Mouse (Mus musculus): ENCODE measurements at regions not wholly inside any gene's neighbourhood (a gene's known extent, or its start where the extent isn't known, plus 50 kb on each side); places are given as distances from the start of the nearest gene placed in this dataset.

GRCm38 (mm10) chr12:54577235-54577634, 79.1 kb downstream of the Sptssa start:
- no peak overlapping the region for H3K27ac ChIP-seq (ENCODE audit: low read length)
- no peak overlapping the region for H3K4me3 ChIP-seq (ENCODE audit: low read depth, low read length)
- H3K27me3 ChIP-seq (ENCODE audit: control insufficient read depth, insufficient read depth, low read length): no peaks in the 10 kb centered on the region
- no peak overlapping the region for H3K4me2 ChIP-seq (replicated peaks; ENCODE audit: low read depth, low read length)
- WGBS: 5% methylated on average over 5 of the region's 5 CpGs
- H3K4me1 ChIP-seq (ENCODE audit: control insufficient read depth, insufficient read depth, low read length): no peaks in the 10 kb centered on the region
- no peak overlapping the region for H3K9ac ChIP-seq (replicated peaks; ENCODE audit: low read depth, low read length)
- no peak for ATAC-seq (ENCODE audit: insufficient number of reproducible peaks, insufficient read depth, low FRiP score, low read depth)
- no peaks in the 10 kb centered on the region for H3K36me3 ChIP-seq (ENCODE audit: control insufficient read depth, insufficient read depth, low read length)
- H3K9me3 ChIP-seq (ENCODE audit: control insufficient read depth, low read depth, low read length): no peaks in the 10 kb centered on the region

- no peaks in the 10 kb centered on the region for H3K9me3 ChIP-seq (ENCODE audit: control insufficient read depth, low read depth, low read length)
- H3K27ac ChIP-seq (ENCODE audit: low read length): no peak overlapping the region
- no peaks in the 10 kb centered on the region for H3K36me3 ChIP-seq (ENCODE audit: control insufficient read depth, insufficient read depth, low read length)
- H3K4me3 ChIP-seq (ENCODE audit: low read depth, low read length): no peak overlapping the region
- no peaks in the 10 kb centered on the region for H3K27me3 ChIP-seq (ENCODE audit: control insufficient read depth, insufficient read depth, low read length)
- H3K9ac ChIP-seq (replicated peaks; ENCODE audit: low read depth, low read length): no peak overlapping the region
- ATAC-seq (ENCODE audit: insufficient number of reproducible peaks, insufficient read depth, low FRiP score, low read depth): no peak
- H3K4me1 ChIP-seq (ENCODE audit: control insufficient read depth, insufficient read depth, low read length): no peaks in the 10 kb centered on the region
- no peak overlapping the region for H3K4me2 ChIP-seq (replicated peaks; ENCODE audit: low read depth, low read length)
- 60% methylated on average over 3 of the region's 3 CpGs for WGBS
Observed at GRCm38 (mm10) chr12:54576821-54577220, 79.6 kb downstream of the Sptssa start.

GRCm38 (mm10) chr12:54572866-54573265, 83.5 kb downstream of the Sptssa start:
- no peak for ATAC-seq (ENCODE audit: insufficient number of reproducible peaks, insufficient read depth, low FRiP score, low read depth)
- no peaks in the 10 kb centered on the region for H3K36me3 ChIP-seq (ENCODE audit: control insufficient read depth, insufficient read depth, low read length)
- WGBS: 92% methylated on average over 8 of the region's 8 CpGs

GRCm38 (mm10) chr12:54568078-54568931, 88.1 kb downstream of the Sptssa start:
- H3K36me3 ChIP-seq (ENCODE audit: control insufficient read depth, insufficient read depth, low read length): no peaks in the 10 kb centered on the region
- H3K4me2 ChIP-seq (replicated peaks; ENCODE audit: low read depth, low read length): no peak overlapping the region
- no peak overlapping the region for H3K9ac ChIP-seq (replicated peaks; ENCODE audit: low read depth, low read length)
- no peak overlapping the region for H3K4me3 ChIP-seq (ENCODE audit: low read depth, low read length)
- 64% methylated on average over 6 of the region's 6 CpGs for WGBS
- H3K27me3 ChIP-seq (ENCODE audit: control insufficient read depth, insufficient read depth, low read length): no peaks in the 10 kb centered on the region
- no peak for ATAC-seq (ENCODE audit: insufficient number of reproducible peaks, insufficient read depth, low FRiP score, low read depth)
- H3K9me3 ChIP-seq (ENCODE audit: control insufficient read depth, low read depth, low read length): no peaks in the 10 kb centered on the region
- no peaks in the 10 kb centered on the region for H3K4me1 ChIP-seq (ENCODE audit: control insufficient read depth, insufficient read depth, low read length)
- H3K27ac ChIP-seq (ENCODE audit: low read length): no peak overlapping the region

More at GRCm38 (mm10) chr12:54572866-54573265, 83.5 kb downstream of the Sptssa start:
- no peak overlapping the region for H3K4me2 ChIP-seq (replicated peaks; ENCODE audit: low read depth, low read length)
- H3K4me3 ChIP-seq (ENCODE audit: low read depth, low read length): no peak overlapping the region
- H3K27me3 ChIP-seq (ENCODE audit: control insufficient read depth, insufficient read depth, low read length): no peaks in the 10 kb centered on the region
- H3K4me1 ChIP-seq (ENCODE audit: control insufficient read depth, insufficient read depth, low read length): no peaks in the 10 kb centered on the region
- no peak overlapping the region for H3K9ac ChIP-seq (replicated peaks; ENCODE audit: low read depth, low read length)
- no peak overlapping the region for H3K27ac ChIP-seq (ENCODE audit: low read length)
- H3K9me3 ChIP-seq (ENCODE audit: control insufficient read depth, low read depth, low read length): no peaks in the 10 kb centered on the region

GRCm38 (mm10) chr12:54567426-54567790, 89.0 kb downstream of the Sptssa start:
- Histone ChIP-seq H3K4me3 (ENCODE audit: low read depth, low read length) (no peak overlapping the region), H3K36me3 (ENCODE audit: control insufficient read depth, insufficient read depth, low read length) (no peaks in the 10 kb centered on the region), H3K27ac (ENCODE audit: low read length) (no peak overlapping the region), H3K9me3 (ENCODE audit: control insufficient read depth, low read depth, low read length) (no peaks in the 10 kb centered on the region), H3K27me3 (ENCODE audit: control insufficient read depth, insufficient read depth, low read length) (no peaks in the 10 kb centered on the region), H3K4me1 (ENCODE audit: control insufficient read depth, insufficient read depth, low read length) (no peaks in the 10 kb centered on the region), H3K4me2 (replicated peaks; ENCODE audit: low read depth, low read length) (no peak overlapping the region), H3K9ac (replicated peaks; ENCODE audit: low read depth, low read length) (no peak overlapping the region)
- ATAC-seq (ENCODE audit: insufficient number of reproducible peaks, insufficient read depth, low FRiP score, low read depth): no peak
- 91% methylated on average over 3 of the region's 3 CpGs for WGBS

- H3K36me3 ChIP-seq (ENCODE audit: control insufficient read depth, insufficient read depth, low read length): no peaks in the 10 kb centered on the region
- 89% methylated on average over 23 of the region's 23 CpGs for WGBS
Observed at GRCm38 (mm10) chr12:54566532-54567425, 89.6 kb downstream of the Sptssa start.

GRCm38 (mm10) chr12:54561981-54562380, 94.4 kb downstream of the Sptssa start:
- WGBS: 95% methylated on average over 4 of the region's 4 CpGs
- ATAC-seq (ENCODE audit: insufficient number of reproducible peaks, insufficient read depth, low FRiP score, low read depth): no peak
- H3K36me3 ChIP-seq (ENCODE audit: control insufficient read depth, insufficient read depth, low read length): no peaks in the 10 kb centered on the region
- H3K27me3 ChIP-seq (ENCODE audit: control insufficient read depth, insufficient read depth, low read length): no peaks in the 10 kb centered on the region
- H3K27ac ChIP-seq (ENCODE audit: low read length): no peak overlapping the region
- no peak overlapping the region for H3K4me3 ChIP-seq (ENCODE audit: low read depth, low read length)
- no peak overlapping the region for H3K4me2 ChIP-seq (replicated peaks; ENCODE audit: low read depth, low read length)
- no peaks in the 10 kb centered on the region for H3K4me1 ChIP-seq (ENCODE audit: control insufficient read depth, insufficient read depth, low read length)
- H3K9me3 ChIP-seq (ENCODE audit: control insufficient read depth, low read depth, low read length): no peaks in the 10 kb centered on the region
- no peak overlapping the region for H3K9ac ChIP-seq (replicated peaks; ENCODE audit: low read depth, low read length)

More at GRCm38 (mm10) chr12:54566532-54567425, 89.6 kb downstream of the Sptssa start:
- Histone ChIP-seq H3K27me3 (ENCODE audit: control insufficient read depth, insufficient read depth, low read length) (no peaks in the 10 kb centered on the region), H3K9me3 (ENCODE audit: control insufficient read depth, low read depth, low read length) (no peaks in the 10 kb centered on the region), H3K4me1 (ENCODE audit: control insufficient read depth, insufficient read depth, low read length) (no peaks in the 10 kb centered on the region), H3K4me3 (ENCODE audit: low read depth, low read length) (no peak overlapping the region), H3K27ac (ENCODE audit: low read length) (no peak overlapping the region), H3K9ac (replicated peaks; ENCODE audit: low read depth, low read length) (no peak overlapping the region), H3K4me2 (replicated peaks; ENCODE audit: low read depth, low read length) (no peak overlapping the region)
- no peak for ATAC-seq (ENCODE audit: insufficient number of reproducible peaks, insufficient read depth, low FRiP score, low read depth)

GRCm38 (mm10) chr12:54558106-54558505, 98.3 kb downstream of the Sptssa start:
- no peaks in the 10 kb centered on the region for H3K4me1 ChIP-seq (ENCODE audit: control insufficient read depth, insufficient read depth, low read length)
- no peak overlapping the region for H3K4me3 ChIP-seq (ENCODE audit: low read depth, low read length)
- no peak for ATAC-seq (ENCODE audit: insufficient number of reproducible peaks, insufficient read depth, low FRiP score, low read depth)
- WGBS: 37% methylated on average over 2 of the region's 2 CpGs
- H3K4me2 ChIP-seq (replicated peaks; ENCODE audit: low read depth, low read length): no peak overlapping the region
- no peaks in the 10 kb centered on the region for H3K9me3 ChIP-seq (ENCODE audit: control insufficient read depth, low read depth, low read length)
- no peaks in the 10 kb centered on the region for H3K27me3 ChIP-seq (ENCODE audit: control insufficient read depth, insufficient read depth, low read length)
- H3K9ac ChIP-seq (replicated peaks; ENCODE audit: low read depth, low read length): no peak overlapping the region
- no peak overlapping the region for H3K27ac ChIP-seq (ENCODE audit: low read length)
- no peaks in the 10 kb centered on the region for H3K36me3 ChIP-seq (ENCODE audit: control insufficient read depth, insufficient read depth, low read length)
